Mouse (Mus musculus) hindbrain, embryonic 13.5 days (tissue): ENCODE results near the gene Ugt1a7c. TPM values are rescaled to one million over a fixed set of nuclear protein-coding genes. Genes with fewer than 3 reads are reported as not detected.
"Not testable (repeated sequence)": the region's sequence is repeated elsewhere in the genome, so short reads cannot be mapped to it uniquely, and the experiment has no call there.

Experiments
- ATAC-seq: fragments of 200-750 bp; cut with Nextera tagmentation; 2 replicates; pipeline ENCODE4 v1.8.0; 2017; ENCODE audit warnings: moderate TSS enrichment; ENCODE audit not compliant: low FRiP score
- H3K27ac ChIP-seq: fragments of 300-500 bp; sonication (generic); 2 replicates; pipeline ENCODE4 v1.5.1; 2015; ENCODE audit warnings: inconsistent platforms, mild to moderate bottlenecking, moderate library complexity
- H3K27me3 ChIP-seq: fragments of 300-500 bp; sonication (generic); 2 replicates; pipeline ENCODE4 v1.6.1; 2015; ENCODE audit warnings: mild to moderate bottlenecking, inconsistent platforms
- H3K36me3 ChIP-seq: fragments of 300-500 bp; sonication (generic); 2 replicates; pipeline ENCODE4 v1.6.1; 2015; ENCODE audit warnings: mild to moderate bottlenecking, inconsistent platforms
- H3K4me1 ChIP-seq: fragments of 300-500 bp; sonication (generic); replicated peaks from 2 replicates; pipeline ENCODE4 v1.6.1; 2015; ENCODE audit warnings: inconsistent platforms
- H3K4me2 ChIP-seq: fragments of 300-500 bp; sonication (generic); 2 replicates; pipeline ENCODE4 v1.6.1; 2015; ENCODE audit warnings: inconsistent platforms, mild to moderate bottlenecking, moderate library complexity
- H3K4me3 ChIP-seq: fragments of 300-500 bp; sonication (generic); 2 replicates; pipeline ENCODE4 v1.5.1; 2015; ENCODE audit warnings: mild to moderate bottlenecking, inconsistent platforms
- H3K9ac ChIP-seq: fragments of 300-500 bp; sonication (generic); 2 replicates; pipeline ENCODE4 v1.6.1; 2015; ENCODE audit warnings: mild to moderate bottlenecking, inconsistent platforms
- H3K9me3 ChIP-seq: fragments of 300-500 bp; sonication (generic); 2 replicates; pipeline ENCODE4 v1.6.1; 2016; ENCODE audit warnings: inconsistent platforms
- WGBS: fragments of 180-500 bp; shearing (Covaris S2); methylation state at CpG from one replicate; pipeline ENCODE4 v1.1.7; 2015; 5-methylcytosine and 5-hydroxymethylcytosine counted together
- polyA plus RNA-seq: library from polyadenylated mRNA; unstranded; fragments of >200 nt; fragmentation: Nextera tagmentation; extraction: Ambion mirVana; gene quantifications from 2 replicates; pipeline ENCODE4 v1.2.1, GENCODE M21; 2015

The Ugt1a7c gene
- polyA plus RNA-seq, 1 experiment from 2014 or later = 2.1 TPM

DNA sequence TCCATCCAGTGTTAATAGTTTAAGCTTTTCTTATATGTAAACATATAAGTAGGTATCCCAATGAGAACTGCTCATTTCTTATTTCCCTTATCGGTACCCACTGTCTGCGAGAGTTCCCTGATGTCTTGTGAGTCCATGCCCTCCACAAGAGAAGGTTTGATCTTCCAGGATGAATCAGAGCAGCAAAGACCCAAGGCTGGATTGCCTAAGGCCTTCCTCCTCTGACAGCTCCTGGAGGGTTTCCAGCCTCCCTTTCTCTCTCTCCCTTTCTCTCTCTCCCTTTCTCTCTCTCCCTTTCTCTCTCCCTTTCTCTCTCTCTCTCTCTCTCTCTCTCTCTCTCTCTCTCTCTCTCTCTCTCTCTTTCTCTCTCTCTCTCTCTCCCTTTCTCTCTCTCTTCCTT, 34.2 kb downstream of the Ugt1a7c start:
- not testable (repeated sequence) for H3K4me1 ChIP-seq, H3K27me3 ChIP-seq, H3K4me2 ChIP-seq, H3K27ac ChIP-seq, H3K36me3 ChIP-seq, H3K9ac ChIP-seq, ATAC-seq, H3K9me3 ChIP-seq, H3K4me3 ChIP-seq
- WGBS = 83% methylated on average over 2 of the region's 2 CpGs

DNA sequence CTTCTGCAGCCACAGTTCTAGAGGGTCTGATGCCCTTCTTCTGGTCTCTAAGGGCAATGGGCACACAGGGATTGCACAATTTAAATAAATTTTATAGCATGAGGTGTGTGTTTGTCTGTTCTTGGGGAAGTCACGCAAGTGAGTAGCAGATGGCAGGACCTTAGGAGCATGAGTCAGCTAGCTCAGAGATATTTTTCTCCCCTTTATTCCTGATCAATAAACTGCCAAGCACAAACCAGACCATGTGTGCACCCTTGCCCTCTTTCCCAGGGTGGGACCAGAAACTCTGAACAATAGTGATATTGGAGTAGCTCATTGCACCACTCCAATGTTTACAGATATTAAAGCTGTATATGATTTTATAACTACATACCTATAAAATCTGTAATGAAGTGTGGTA, 35.4 kb downstream of the Ugt1a7c start:
- H3K9me3 ChIP-seq, H3K9ac ChIP-seq, H3K27ac ChIP-seq, H3K4me2 ChIP-seq, H3K27me3 ChIP-seq, H3K36me3 ChIP-seq, H3K4me3 ChIP-seq, H3K4me1 ChIP-seq, ATAC-seq: not testable (repeated sequence)
- 90% methylated on average over 1 of the region's 1 CpGs for WGBS

DNA sequence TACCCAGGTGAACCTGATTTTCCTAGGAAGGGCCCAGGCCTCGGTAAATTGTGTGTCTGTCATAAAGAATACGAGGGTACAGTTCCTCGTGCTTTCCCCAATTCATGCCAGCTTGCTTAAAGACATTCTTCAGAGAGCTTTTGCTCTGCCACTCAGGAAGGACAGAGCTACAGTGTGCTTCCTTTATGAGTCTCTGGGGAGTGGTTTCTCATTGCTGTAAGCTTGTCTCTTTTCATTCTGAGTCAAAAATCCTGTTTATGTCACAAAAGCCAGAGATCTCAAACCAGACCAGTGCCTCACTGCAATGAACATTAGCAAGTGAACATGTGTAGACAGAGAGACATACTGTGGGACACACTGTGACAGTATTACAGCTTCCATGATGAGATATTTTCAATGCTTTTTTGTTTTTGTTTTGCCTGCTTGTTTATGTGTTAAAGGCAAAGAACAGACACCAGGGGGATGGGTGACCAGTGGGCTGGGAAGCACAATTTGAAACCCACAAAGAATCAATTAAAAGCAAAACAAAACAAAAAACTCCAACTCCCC, 39.1 kb downstream of the Ugt1a7c start:
- H3K4me1 ChIP-seq = peaks cover 7% of the 10 kb centered on the region; the same call in 1 of the 2 replicates
- no peaks in the 10 kb centered on the region for H3K9me3 ChIP-seq
- H3K9ac ChIP-seq = no peak overlapping the region
- H3K27ac ChIP-seq = peak overlapping the region; percentile 67
- H3K27me3 ChIP-seq = no peaks in the 10 kb centered on the region
- H3K4me2 ChIP-seq = no peak overlapping the region
- peak; percentile 57 for ATAC-seq
- no peaks in the 10 kb centered on the region for H3K36me3 ChIP-seq
- 58% methylated on average over 3 of the region's 3 CpGs for whole genome bisulfite sequencing
- no peak overlapping the region for H3K4me3 ChIP-seq

DNA sequence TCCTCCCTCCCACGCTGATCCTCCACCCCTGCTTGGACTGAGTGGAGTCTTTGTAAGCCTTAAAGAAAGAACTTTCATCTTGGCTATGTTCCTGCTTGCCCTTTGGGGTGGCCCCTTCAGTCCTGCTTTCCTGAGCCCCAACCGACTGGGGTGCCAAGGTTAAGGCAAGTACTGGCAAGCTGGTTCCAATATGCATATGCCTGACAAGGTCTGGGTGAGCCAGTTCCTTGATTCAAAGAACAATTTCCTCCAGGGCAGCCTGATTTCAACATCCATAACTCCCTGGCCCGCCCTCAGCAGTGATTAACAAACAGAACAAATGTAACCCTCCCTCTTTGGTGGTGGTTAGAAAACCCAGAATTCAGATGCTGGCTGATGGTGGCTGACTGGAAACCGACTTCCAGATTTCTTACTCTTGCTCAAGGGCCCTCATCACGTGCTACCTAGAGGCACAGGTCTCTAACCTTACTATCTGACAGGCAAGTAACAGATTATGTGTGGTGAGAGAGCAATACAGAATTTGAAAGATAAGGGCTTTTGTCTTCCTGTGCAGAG, 39.7 kb downstream of the Ugt1a7c start, which contains the start of gene Ugt1a6a:
Gene Ugt1a6a, plus strand, starts transcription at position 353 of the 555 bp plus-strand sequence.
- H3K9ac ChIP-seq, H3K4me2 ChIP-seq, H3K27me3 ChIP-seq, H3K4me3 ChIP-seq, H3K9me3 ChIP-seq, H3K4me1 ChIP-seq, H3K36me3 ChIP-seq: not testable (repeated sequence)
- H3K27ac ChIP-seq = peak within 1 kb of the TSS; percentile 67
- WGBS = 44% methylated on average over 5 of the region's 5 CpGs
- ATAC-seq = peak; percentile 72

DNA sequence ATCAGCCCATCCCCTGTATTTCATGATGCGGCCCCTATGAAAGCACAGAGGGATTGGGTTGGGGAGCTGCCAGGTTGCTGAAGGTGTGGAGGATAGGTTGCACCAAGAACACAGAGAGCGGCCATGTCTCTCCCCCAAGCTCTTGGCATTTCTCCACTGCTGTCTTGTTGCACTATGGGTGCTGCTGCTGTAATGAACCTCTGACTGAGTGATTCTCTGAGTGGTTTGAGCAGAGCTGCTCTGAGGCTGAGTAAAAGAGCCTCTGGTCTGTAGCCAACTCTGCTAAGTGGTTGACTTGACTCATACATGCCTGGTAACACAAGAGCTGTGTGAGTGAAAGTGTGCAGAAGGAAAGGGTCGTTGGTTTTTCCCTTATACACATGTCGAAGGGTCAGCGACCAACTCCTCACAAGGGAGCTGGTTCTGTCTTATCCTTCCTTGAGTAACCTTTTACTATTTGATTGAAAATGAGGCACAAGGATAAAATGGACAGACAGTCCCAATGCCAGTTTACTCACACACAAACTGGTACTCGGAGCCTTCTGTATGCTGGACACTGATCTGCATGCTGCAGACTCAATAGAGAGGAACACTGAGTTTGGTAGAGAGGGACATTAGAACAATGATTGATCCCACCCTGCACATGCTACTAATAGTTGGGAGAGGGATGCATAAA, 40.5 kb downstream of the Ugt1a7c start:
- H3K4me1 ChIP-seq, H3K9ac ChIP-seq, H3K27me3 ChIP-seq, H3K4me3 ChIP-seq, H3K4me2 ChIP-seq, H3K9me3 ChIP-seq, H3K27ac ChIP-seq, H3K36me3 ChIP-seq, ATAC-seq: not testable (repeated sequence)
- 87% methylated on average over 6 of the region's 6 CpGs for WGBS

DNA sequence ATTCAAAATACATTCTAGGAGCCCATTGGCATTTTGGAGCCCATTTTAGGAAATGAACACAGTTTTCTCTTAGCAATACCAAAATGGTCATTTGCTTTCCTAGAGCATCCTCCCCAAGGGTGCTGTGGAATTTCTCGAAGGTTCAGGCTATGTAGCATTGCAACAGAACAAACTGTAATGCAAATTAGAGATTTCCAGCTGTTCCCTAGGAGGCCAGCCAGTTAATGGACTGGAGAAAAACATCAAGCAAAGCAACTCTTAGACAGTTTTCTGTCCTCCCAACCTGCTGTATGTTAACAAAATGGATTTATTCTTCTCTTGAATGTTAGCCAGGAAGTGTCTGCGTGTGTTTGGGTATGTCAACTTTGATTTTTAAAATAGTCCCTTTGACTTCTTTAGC, 41.8 kb downstream of the Ugt1a7c start:
- no peak for ATAC-seq
- H3K36me3 ChIP-seq = no peaks in the 10 kb centered on the region
- H3K27ac ChIP-seq = no peak overlapping the region
- H3K4me1 ChIP-seq = peaks cover 7% of the 10 kb centered on the region; the same call in 1 of the 2 replicates
- WGBS = 71% methylated on average over 2 of the region's 2 CpGs
- H3K27me3 ChIP-seq = no peaks in the 10 kb centered on the region
- H3K4me3 ChIP-seq = no peak overlapping the region
- H3K9me3 ChIP-seq = no peaks in the 10 kb centered on the region
- no peak overlapping the region for H3K4me2 ChIP-seq
- H3K9ac ChIP-seq = no peak overlapping the region

DNA sequence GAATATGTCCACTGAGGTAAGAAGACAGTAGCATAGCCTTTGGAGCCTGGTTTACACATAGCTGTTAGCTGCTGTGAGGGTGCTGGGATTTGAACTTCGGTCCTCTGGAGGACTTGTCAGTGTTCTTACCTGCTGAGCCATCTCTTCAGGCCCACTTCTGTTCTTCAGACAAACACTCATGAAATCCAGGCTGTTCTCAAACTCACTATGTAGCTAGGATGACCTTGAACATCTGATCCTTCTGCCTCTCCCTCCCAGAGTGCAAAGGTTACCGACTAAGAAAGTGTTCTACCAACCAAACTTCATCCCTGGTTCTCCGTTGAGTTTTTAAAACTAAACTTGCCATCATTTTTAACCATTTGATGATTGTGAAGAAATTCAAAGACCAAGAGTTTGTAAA, 42.4 kb downstream of the Ugt1a7c start:
- WGBS = 94% methylated on average over 3 of the region's 3 CpGs
- no peak overlapping the region for H3K4me2 ChIP-seq

DNA sequence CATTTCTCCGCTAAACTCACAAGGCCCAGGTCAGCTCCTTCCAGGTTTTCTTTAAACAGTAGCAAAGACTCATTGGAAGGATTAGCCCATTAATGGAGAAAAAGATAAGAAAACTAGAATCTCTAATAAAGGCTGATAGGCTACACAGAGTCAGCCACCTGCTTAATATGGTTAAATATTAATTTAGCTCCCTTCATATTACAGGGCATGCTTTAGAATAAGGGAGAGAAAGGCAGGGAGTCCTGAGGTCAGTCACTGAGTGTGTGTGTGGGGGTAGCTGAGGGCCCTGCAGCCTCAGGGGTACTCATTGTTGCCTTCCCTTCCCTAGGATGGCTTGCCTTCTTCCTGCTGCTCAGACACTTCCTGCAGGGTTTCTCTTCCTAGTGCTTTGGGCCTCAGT, 43.3 kb downstream of the Ugt1a7c start:
- no peak overlapping the region for H3K4me2 ChIP-seq
- H3K27me3 ChIP-seq = no peaks in the 10 kb centered on the region
- WGBS = 91% methylated on average over 1 of the region's 1 CpGs
- no peak overlapping the region for H3K27ac ChIP-seq
- H3K4me3 ChIP-seq = no peak overlapping the region
- ATAC-seq = no peak
- no peaks in the 10 kb centered on the region for H3K36me3 ChIP-seq
- no peak overlapping the region for H3K9ac ChIP-seq
- H3K9me3 ChIP-seq = no peaks in the 10 kb centered on the region
- peaks cover 7% of the 10 kb centered on the region; the same call in 1 of the 2 replicates for H3K4me1 ChIP-seq

More for the DNA sequence above, 42.4 kb downstream of the Ugt1a7c start:
- Histone ChIP-seq H3K27ac (no peak overlapping the region), H3K4me3 (no peak overlapping the region), H3K9ac (no peak overlapping the region), H3K4me1 (peaks cover 7% of the 10 kb centered on the region; the same call in 1 of the 2 replicates), H3K27me3 (no peaks in the 10 kb centered on the region), H3K36me3 (no peaks in the 10 kb centered on the region), H3K9me3 (no peaks in the 10 kb centered on the region)
- no peak for ATAC-seq

DNA sequence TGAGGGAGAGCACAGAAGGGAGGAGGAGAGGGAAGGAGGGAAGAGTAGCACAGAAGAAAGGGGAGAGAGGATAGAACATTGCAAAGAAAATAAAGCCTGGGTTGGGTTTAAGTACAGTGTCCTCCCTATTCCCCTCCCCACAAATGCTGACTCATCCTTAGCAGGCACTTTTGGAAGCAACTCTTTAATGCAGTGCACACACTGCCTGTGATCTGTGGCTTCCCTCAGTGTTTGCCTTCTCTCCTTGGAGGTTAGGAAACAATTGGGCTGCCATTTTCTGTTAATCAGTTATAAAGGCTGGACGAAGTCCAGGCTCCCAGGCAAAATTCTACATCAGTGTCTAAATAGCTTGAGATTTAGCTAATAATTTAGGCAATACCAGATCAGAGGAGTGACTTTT, 45.6 kb downstream of the Ugt1a7c start:
- H3K4me3 ChIP-seq, H3K4me1 ChIP-seq, H3K4me2 ChIP-seq, H3K36me3 ChIP-seq, ATAC-seq, H3K9me3 ChIP-seq, H3K9ac ChIP-seq, H3K27me3 ChIP-seq, H3K27ac ChIP-seq: not testable (repeated sequence)
- 33% methylated on average over 1 of the region's 1 CpGs for WGBS

DNA sequence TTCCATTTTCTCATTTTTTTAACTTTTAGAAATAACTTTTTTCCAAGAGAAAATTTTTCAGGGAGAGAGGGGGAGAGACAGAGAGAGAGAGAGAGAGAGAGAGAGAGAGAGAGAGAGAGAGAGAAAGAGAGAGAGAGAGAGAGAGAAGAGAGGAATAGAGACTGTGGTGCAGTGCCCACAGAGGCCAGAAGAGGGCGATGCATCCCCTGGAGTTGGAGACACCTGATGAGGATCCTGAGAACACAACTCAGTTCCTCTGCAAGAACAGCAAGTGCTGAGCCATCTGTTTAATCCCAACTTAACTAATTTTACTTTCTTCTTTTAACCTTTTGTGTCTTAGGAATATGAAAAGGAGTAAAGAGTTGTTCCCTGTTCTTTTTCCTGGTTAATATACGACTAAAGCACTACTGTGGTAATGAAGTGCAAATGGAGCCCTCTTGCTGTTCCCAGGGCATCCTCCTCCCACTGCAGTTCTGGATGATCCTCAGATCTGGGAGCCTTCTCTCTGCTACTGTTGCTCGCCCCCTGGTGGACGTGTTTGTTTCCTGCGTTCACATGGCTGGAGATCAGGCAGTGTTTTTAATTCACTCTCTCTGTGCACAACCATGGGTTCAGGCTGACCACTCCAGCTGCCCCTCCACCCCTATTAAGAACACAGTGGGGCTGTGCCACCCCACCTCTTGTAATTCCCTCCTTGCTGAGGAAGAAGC, 49.3 kb downstream of the Ugt1a7c start:
- H3K4me3 ChIP-seq, H3K27me3 ChIP-seq, H3K36me3 ChIP-seq, H3K9ac ChIP-seq, H3K9me3 ChIP-seq, H3K27ac ChIP-seq, ATAC-seq, H3K4me2 ChIP-seq, H3K4me1 ChIP-seq: not testable (repeated sequence)
- 0% methylated on average over 5 of the region's 5 CpGs for WGBS

DNA sequence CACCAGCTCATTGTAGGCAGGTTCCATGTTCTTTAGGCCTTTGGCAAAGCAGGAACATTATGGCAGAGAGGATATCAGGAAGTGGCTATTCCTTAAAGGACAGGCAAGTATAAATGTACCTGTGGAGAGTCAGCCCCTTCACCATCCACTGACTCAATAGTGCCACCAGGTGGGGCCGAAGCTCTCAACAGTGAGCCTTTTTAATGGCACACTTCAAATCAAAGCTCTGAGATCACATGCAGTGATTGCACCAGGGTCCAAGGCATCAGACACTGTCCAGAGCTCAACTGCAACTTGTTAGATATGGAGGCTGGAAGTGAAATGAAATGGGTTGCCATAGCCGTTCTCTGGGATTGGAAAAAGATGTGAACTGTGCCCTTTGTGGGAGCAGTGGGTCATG, 50.4 kb downstream of the Ugt1a7c start:
- not testable (repeated sequence) for ATAC-seq, H3K4me3 ChIP-seq, H3K36me3 ChIP-seq, H3K4me2 ChIP-seq, H3K9me3 ChIP-seq, H3K4me1 ChIP-seq, H3K9ac ChIP-seq, H3K27me3 ChIP-seq, H3K27ac ChIP-seq
- WGBS = 72% methylated on average over 2 of the region's 2 CpGs

DNA sequence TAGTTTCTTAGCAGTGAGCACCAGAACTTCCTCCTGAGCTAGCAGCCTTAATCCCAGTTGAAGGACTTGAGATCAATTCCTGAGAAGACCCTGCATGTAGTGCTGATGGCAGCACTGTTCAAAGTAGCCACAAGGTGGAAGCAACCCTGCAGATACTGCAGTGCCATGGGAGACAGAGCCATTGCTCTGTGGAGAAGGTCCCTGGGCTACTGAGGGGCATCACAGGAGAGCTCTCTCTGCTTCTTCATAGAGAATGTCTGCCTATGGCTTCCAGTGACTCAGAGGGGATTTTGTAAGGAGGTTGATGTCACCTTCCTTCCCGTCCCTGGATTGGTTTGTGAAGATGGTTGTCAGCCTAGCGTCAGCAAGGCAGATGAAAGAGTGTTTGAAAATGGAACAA, 55.3 kb downstream of the Ugt1a7c start:
- H3K27me3 ChIP-seq, H3K4me2 ChIP-seq, H3K27ac ChIP-seq, H3K9ac ChIP-seq, H3K4me3 ChIP-seq, H3K9me3 ChIP-seq, ATAC-seq, H3K36me3 ChIP-seq, H3K4me1 ChIP-seq: not testable (repeated sequence)
- WGBS = 81% methylated on average over 2 of the region's 2 CpGs
